Mouse (Mus musculus) midbrain, embryonic 15.5 days (tissue): Measurements from ENCODE around the gene Mok. TPM values are rescaled to one million over a fixed set of nuclear protein-coding genes. Genes with fewer than 3 reads are reported as not detected.
"Not testable (repeated sequence)": the region's sequence is repeated elsewhere in the genome, so short reads cannot be mapped to it uniquely, and the experiment has no call there.

Source experiments
- ATAC-seq: fragments of 200-750 bp; cut with Nextera tagmentation; replicated peaks from 2 replicates; pipeline ENCODE4 v1.8.0; 2017; ENCODE audit warnings: moderate TSS enrichment
- H3K27ac ChIP-seq: fragments of 300-500 bp; sonication (generic); 2 replicates; pipeline ENCODE4 v1.5.1; 2015; ENCODE audit warnings: mild to moderate bottlenecking, inconsistent platforms
- H3K27me3 ChIP-seq: fragments of 300-500 bp; sonication (generic); replicated peaks from 2 replicates; pipeline ENCODE4 v1.6.1; 2015; ENCODE audit warnings: inconsistent platforms
- H3K36me3 ChIP-seq: fragments of 300-500 bp; sonication (generic); replicated peaks from 2 replicates; pipeline ENCODE4 v1.6.1; 2015; ENCODE audit warnings: inconsistent platforms
- H3K4me1 ChIP-seq: fragments of 300-500 bp; sonication (generic); 2 replicates; pipeline ENCODE4 v1.6.1; 2015; ENCODE audit warnings: inconsistent platforms
- H3K4me2 ChIP-seq: fragments of 300-500 bp; sonication (generic); 2 replicates; pipeline ENCODE4 v1.6.1; 2015; ENCODE audit warnings: inconsistent platforms, mild to moderate bottlenecking, moderate library complexity
- H3K4me3 ChIP-seq: fragments of 300-500 bp; sonication (generic); 2 replicates; pipeline ENCODE4 v1.5.1; 2015; ENCODE audit warnings: mild to moderate bottlenecking, inconsistent platforms
- H3K9ac ChIP-seq: fragments of 300-500 bp; sonication (generic); 2 replicates; pipeline ENCODE4 v1.6.1; 2015; ENCODE audit warnings: mild to moderate bottlenecking, inconsistent platforms
- H3K9me3 ChIP-seq: fragments of 300-500 bp; sonication (generic); 2 replicates; pipeline ENCODE4 v1.6.1; 2016; ENCODE audit warnings: inconsistent platforms
- WGBS: fragments of 180-500 bp; shearing (Covaris S2); methylation state at CpG from one replicate; pipeline ENCODE4 v1.1.7; 2015; ENCODE audit warnings: mixed read lengths; 5-methylcytosine and 5-hydroxymethylcytosine counted together
- polyA plus RNA-seq: library from polyadenylated mRNA; unstranded; fragments of >200 nt; fragmentation: Nextera tagmentation; extraction: Ambion mirVana; gene quantifications from 2 replicates; pipeline ENCODE4 v1.2.1, GENCODE M21; 2015

Mok gene
- polyA plus RNA-seq, 1 experiment from 2014 or later: 17.2 TPM

DNA sequence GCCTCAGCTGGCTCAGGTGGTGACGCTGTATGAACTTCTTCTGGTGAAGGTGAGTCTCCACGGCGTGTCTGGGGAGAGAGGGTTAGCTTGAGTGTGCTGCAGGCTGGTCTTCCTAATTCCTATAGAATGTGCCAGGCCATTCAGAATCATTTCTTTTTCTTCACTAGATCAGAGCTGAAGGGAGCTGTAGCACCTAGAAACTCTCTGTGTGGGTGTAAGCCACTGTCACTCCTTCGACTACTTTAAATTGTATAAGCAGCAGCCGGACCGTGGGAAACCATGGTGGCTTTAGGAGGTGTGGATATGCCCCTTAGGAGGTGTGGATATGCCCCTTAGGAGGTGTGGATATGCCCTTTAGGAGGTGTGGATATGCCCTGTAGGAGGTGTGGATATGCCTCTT, 23.3 kb upstream of the Mok start:
- H3K4me2 ChIP-seq: no peak overlapping the region
- H3K27me3 ChIP-seq: no peaks in the 10 kb centered on the region
- H3K9me3 ChIP-seq: no peaks in the 10 kb centered on the region
- no peak for ATAC-seq
- no peak overlapping the region for H3K4me3 ChIP-seq
- H3K36me3 ChIP-seq: 0 out of 2 replicates have a peak, but pooled peaks cover 5% of the 10 kb centered on the region
- H3K4me1 ChIP-seq: peaks cover 4% of the 10 kb centered on the region; the same call in 1 of the 2 replicates
- H3K27ac ChIP-seq: no peak overlapping the region
- H3K9ac ChIP-seq: no peak overlapping the region
- 92% methylated on average over 6 of the region's 6 CpGs for WGBS

GRCm38 (mm10) chr12:110861256-110861655, 20.5 kb upstream of the Mok start:
- no peak overlapping the region for H3K4me3 ChIP-seq
- H3K27me3 ChIP-seq: no peaks in the 10 kb centered on the region
- H3K4me1 ChIP-seq: peaks cover 4% of the 10 kb centered on the region; the same call in 1 of the 2 replicates
- no peak overlapping the region for H3K9ac ChIP-seq
- no peak overlapping the region for H3K4me2 ChIP-seq
- 33% methylated on average over 7 of the region's 7 CpGs for WGBS
- no peaks in the 10 kb centered on the region for H3K9me3 ChIP-seq
- H3K36me3 ChIP-seq: no peaks in the 10 kb centered on the region
- ATAC-seq: 0 out of 2 replicates have a peak, but pooled peaks have one; percentile 50
- H3K27ac ChIP-seq: peak overlapping the region; percentile 18; the same call in 1 of the 2 replicates

- Histone ChIP-seq H3K27ac (no peak overlapping the region), H3K36me3 (no peaks in the 10 kb centered on the region), H3K4me2 (no peak overlapping the region), H3K4me3 (no peak overlapping the region), H3K27me3 (no peaks in the 10 kb centered on the region), H3K9ac (no peak overlapping the region), H3K4me1 (peaks cover 4% of the 10 kb centered on the region; the same call in 1 of the 2 replicates), H3K9me3 (no peaks in the 10 kb centered on the region)
- ATAC-seq: no peak
Measured at GRCm38 (mm10) chr12:110860293-110860692, 19.6 kb upstream of the Mok start.

GRCm38 (mm10) chr12:110858681-110859080, 17.9 kb upstream of the Mok start:
- H3K4me3 ChIP-seq, H3K27me3 ChIP-seq, H3K4me2 ChIP-seq, H3K36me3 ChIP-seq, H3K4me1 ChIP-seq, H3K9me3 ChIP-seq, H3K27ac ChIP-seq, ATAC-seq, H3K9ac ChIP-seq: not testable (repeated sequence)
- 94% methylated on average over 15 of the region's 15 CpGs for WGBS

DNA sequence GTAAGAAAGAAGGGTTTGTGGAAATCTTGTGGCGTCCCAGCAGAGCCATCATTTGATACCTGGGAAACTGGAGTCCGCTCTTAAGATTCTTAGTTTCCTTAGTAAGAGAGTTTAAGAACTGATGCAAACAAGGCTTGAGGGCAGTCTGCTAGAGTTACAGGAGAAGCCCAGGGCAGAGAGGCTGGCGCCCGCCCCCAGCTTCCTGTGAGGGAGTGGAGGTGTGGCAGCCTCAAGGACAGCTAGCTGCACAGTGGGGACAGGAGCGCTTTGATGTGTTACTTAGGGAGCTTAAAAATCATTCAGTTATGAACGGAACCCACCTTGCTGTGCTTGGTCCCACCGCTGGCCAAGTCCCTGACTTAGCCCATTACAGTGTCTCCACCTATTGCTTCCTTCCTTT, 16.5 kb upstream of the Mok start:
- H3K27me3 ChIP-seq: no peaks in the 10 kb centered on the region
- WGBS: 91% methylated on average over 7 of the region's 7 CpGs
- H3K4me1 ChIP-seq: peaks cover 4% of the 10 kb centered on the region; the same call in 1 of the 2 replicates
- H3K9me3 ChIP-seq: no peaks in the 10 kb centered on the region
- H3K4me3 ChIP-seq: no peak overlapping the region
- no peak overlapping the region for H3K9ac ChIP-seq
- no peak overlapping the region for H3K27ac ChIP-seq
- H3K36me3 ChIP-seq: no peaks in the 10 kb centered on the region
- no peak for ATAC-seq
- H3K4me2 ChIP-seq: no peak overlapping the region

DNA sequence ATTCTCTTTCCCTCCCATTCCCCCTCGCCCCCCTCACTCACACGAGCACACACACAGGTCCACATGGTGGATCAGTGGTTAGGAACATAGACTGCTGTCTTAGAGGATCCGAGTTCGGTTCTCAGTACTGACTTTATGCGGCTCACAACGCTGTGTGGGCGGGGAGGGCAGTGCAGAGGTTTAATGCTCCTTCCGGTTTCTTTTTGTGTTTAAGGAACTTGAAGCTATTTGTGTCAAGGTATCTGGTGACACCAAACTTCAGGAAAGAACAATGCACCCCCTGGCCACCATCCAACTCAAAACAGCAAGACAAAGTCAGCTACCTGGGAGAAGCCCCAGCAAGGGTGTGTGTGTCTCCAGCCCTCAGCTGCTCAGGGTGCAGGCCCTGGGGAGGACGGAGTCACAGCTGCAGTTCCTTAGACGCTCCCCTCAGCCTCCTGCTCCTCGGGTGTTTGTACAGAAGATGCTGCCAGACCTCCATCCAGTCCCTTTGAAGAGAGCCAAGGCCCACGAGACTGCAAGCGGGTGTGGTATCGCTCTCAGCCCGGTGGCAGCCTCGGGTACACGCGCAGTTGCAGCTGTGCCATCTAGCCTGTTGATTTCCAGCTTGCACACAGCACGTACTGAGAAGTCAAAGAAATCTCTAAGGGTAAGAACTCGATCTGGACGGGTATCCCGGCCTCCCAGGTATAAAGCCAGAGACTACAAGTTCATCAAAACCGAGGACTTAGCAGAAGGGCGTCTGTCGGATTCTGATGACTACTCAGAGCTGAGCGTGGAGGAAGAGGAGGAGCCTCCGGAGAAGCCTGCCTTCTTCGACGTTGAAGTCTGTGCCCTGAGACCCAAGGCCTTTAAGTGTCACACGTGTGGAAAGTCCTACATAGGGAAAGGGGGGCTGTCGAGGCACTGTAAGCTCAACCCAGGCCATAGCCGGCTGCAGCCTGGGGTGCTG, 14.3 kb upstream of the Mok start:
- H3K27ac ChIP-seq: no peak overlapping the region
- H3K9me3 ChIP-seq: no peaks in the 10 kb centered on the region
- H3K9ac ChIP-seq: no peak overlapping the region
- H3K27me3 ChIP-seq: no peaks in the 10 kb centered on the region
- H3K4me3 ChIP-seq: no peak overlapping the region
- H3K4me2 ChIP-seq: no peak overlapping the region
- peaks cover 10% of the 10 kb centered on the region for H3K4me1 ChIP-seq
- ATAC-seq: no peak
- WGBS: 88% methylated on average over 32 of the region's 32 CpGs
- H3K36me3 ChIP-seq: no peaks in the 10 kb centered on the region

DNA sequence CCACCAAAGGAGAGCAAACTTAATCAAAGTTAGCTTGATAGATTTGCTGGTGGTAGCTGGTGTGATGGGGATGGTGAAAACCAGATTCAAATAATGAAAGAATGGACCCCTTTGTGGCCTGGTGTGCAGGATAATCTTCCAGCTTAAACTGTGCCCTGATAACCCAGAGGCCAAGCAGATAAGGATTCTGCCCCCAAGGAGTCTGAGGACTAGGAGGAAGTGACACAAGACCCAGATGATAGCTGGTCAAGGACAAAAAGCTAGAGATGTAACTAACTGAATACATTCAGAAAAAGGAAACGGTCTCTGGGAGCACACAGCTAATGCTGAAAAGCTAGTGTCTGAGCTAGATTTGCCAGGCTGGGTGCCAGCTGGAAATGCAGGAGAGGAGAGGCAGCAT, 11.2 kb upstream of the Mok start:
- 93% methylated on average over 1 of the region's 1 CpGs for WGBS
- Histone ChIP-seq H3K27ac (no peak overlapping the region), H3K4me1 (peaks cover 14% of the 10 kb centered on the region), H3K4me3 (no peak overlapping the region), H3K9ac (no peak overlapping the region), H3K27me3 (no peaks in the 10 kb centered on the region), H3K4me2 (no peak overlapping the region), H3K36me3 (no peaks in the 10 kb centered on the region), H3K9me3 (no peaks in the 10 kb centered on the region)
- no peak for ATAC-seq

DNA sequence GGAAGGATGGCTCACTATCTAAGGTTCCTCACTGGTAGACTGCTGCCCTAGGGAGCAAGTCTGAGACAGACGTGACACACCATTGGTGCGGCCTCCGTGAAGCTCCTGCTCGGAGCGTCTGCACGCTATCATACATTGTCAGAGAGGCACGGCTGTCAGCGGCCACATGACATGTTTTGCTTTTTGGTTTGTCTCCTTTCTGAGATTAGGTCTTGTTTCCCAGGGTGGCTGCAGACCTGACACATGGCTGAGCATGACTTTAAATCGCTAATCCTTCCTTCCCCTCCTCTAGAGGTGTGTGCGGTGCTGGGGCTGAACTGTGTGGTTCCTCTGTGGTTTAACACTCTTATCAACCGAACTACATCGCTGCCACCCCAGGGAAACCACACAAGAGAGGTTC, 10.7 kb upstream of the Mok start:
- peaks cover 14% of the 10 kb centered on the region for H3K4me1 ChIP-seq
- H3K9me3 ChIP-seq: no peaks in the 10 kb centered on the region
- WGBS: 80% methylated on average over 12 of the region's 12 CpGs
- H3K4me2 ChIP-seq: 0 out of 2 replicates have a peak overlapping the region, but pooled peaks have one; percentile 59
- peak overlapping the region; percentile 84; the same call in 1 of the 2 replicates for H3K4me3 ChIP-seq
- no peak overlapping the region for H3K27ac ChIP-seq
- no peak for ATAC-seq
- no peaks in the 10 kb centered on the region for H3K36me3 ChIP-seq
- H3K27me3 ChIP-seq: peaks cover 5% of the 10 kb centered on the region
- H3K9ac ChIP-seq: no peak overlapping the region

- no peaks in the 10 kb centered on the region for H3K36me3 ChIP-seq
- peak overlapping the region; percentile 83 for H3K9ac ChIP-seq
- peaks cover 16% of the 10 kb centered on the region for H3K4me1 ChIP-seq
- H3K4me3 ChIP-seq: peak overlapping the region; percentile 84
- 23% methylated on average over 9 of the region's 9 CpGs for WGBS
- H3K27me3 ChIP-seq: peaks cover 10% of the 10 kb centered on the region
- ATAC-seq: no peak
- H3K27ac ChIP-seq: no peak overlapping the region
- no peaks in the 10 kb centered on the region for H3K9me3 ChIP-seq
- H3K4me2 ChIP-seq: peak overlapping the region; percentile 59
Measured at GRCm38 (mm10) chr12:110850929-110851256, 10.2 kb upstream of the Mok start.

- Histone ChIP-seq H3K9ac (peak within 1 kb of the TSS; percentile 83), H3K27me3 (peaks cover 15% of the 10 kb centered on the region), H3K4me1 (peaks cover 23% of the 10 kb centered on the region), H3K9me3 (no peaks in the 10 kb centered on the region), H3K36me3 (no peaks in the 10 kb centered on the region), H3K4me2 (peak within 1 kb of the TSS; percentile 59), H3K27ac (peak within 1 kb of the TSS; percentile 6), H3K4me3 (peak within 1 kb of the TSS; percentile 84)
- ATAC-seq: peak; percentile 85
- WGBS: under 1% methylated on average over 87 of the region's 89 CpGs
Measured at GRCm38 (mm10) chr12:110850010-110850928, 9.5 kb upstream of the Mok start, which contains the start of gene Zfp839. TSS of gene Zfp839 (plus strand) at chr12:110850253.

DNA sequence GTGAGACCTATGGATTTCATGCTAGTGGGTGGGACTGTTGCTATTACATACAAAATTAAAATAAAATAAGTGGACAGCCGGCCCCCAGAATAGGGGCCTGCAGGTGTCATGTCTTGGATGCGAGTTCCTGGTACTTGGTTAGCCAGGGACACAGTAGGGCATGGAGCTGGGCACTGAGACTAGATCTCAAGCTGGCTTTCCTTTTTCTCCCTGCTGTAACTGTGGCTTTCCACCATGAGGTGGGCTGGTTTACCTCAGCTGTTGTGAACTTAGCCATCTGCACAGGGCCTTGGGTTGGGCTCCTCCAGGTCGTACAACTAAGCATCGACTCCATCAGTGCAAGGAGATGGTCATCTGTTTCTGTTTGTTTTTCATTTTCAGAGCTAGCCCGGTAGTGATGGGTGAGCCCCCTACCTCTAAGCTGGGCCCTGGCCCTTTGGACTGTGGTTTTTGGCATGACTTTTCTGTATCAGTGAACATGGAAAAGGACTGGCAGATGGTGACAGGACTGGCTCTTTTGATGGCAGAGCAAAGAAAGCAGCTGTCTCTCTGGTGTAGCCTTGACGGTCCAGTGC, 5.5 kb upstream of the Mok start:
- ATAC-seq: no peak
- H3K9ac ChIP-seq: no peak overlapping the region
- H3K9me3 ChIP-seq: no peaks in the 10 kb centered on the region
- H3K27me3 ChIP-seq: peaks cover 31% of the 10 kb centered on the region
- H3K4me3 ChIP-seq: 0 out of 2 replicates have a peak overlapping the region, but pooled peaks have one; percentile 33
- peak overlapping the region; percentile 53; the same call in 1 of the 2 replicates for H3K4me2 ChIP-seq
- H3K36me3 ChIP-seq: no peaks in the 10 kb centered on the region
- 60% methylated on average over 6 of the region's 6 CpGs for WGBS
- peaks cover 38% of the 10 kb centered on the region for H3K4me1 ChIP-seq
- H3K27ac ChIP-seq: no peak overlapping the region
